Mouse (Mus musculus) liver (tissue): ENCODE measurements around the gene Cdh1.
A peak's percentile ranks its signal among the peaks of the same experiment; 100 is the strongest.

Source experiments
- DNase-seq: peaks from one replicate; pipeline ENCODE4 v3.0.0-alpha.2; 2020; ENCODE audit warnings: mixed read lengths

Gene Cdh1

GRCm38 (mm10) chr8:106674894-106675293 lies 71.7 kb downstream of the Cdh1 start:
- DNase-seq: no peak

GRCm38 (mm10) chr8:106682971-106683668 lies 80.0 kb downstream of the Cdh1 start, which contains the start of gene Tango6:
Gene Tango6, plus strand, starts transcription at chr8:106683068.
- peak; percentile 90 for DNase-seq

- DNase-seq: no peak
Measured at GRCm38 (mm10) chr8:106684387-106684786, 81.2 kb downstream of the Cdh1 start.

GRCm38 (mm10) chr8:106687479-106687878 lies 84.3 kb downstream of the Cdh1 start:
- DNase-seq: no peak

- no peak for DNase-seq
Measured at GRCm38 (mm10) chr8:106697748-106698248, 94.6 kb downstream of the Cdh1 start.

- DNase-seq: peak; percentile 67
Measured at GRCm38 (mm10) chr8:106699588-106699987, 96.4 kb downstream of the Cdh1 start.

GRCm38 (mm10) chr8:106700131-106700530 lies 97.0 kb downstream of the Cdh1 start:
- DNase-seq: no peak

GRCm38 (mm10) chr8:106701360-106701759 lies 98.2 kb downstream of the Cdh1 start:
- peak; percentile 12 for DNase-seq

- no peak for DNase-seq
Measured at GRCm38 (mm10) chr8:106704199-106704900, 101.2 kb downstream of the Cdh1 start.

- DNase-seq: peak; percentile 25
Measured at GRCm38 (mm10) chr8:106704901-106705321, 101.8 kb downstream of the Cdh1 start.

GRCm38 (mm10) chr8:106706194-106706593 lies 103.0 kb downstream of the Cdh1 start:
- no peak for DNase-seq

GRCm38 (mm10) chr8:106710002-106710401 lies 106.9 kb downstream of the Cdh1 start:
- no peak for DNase-seq

GRCm38 (mm10) chr8:106712487-106712886 lies 109.3 kb downstream of the Cdh1 start:
- DNase-seq: no peak

- no peak for DNase-seq
Measured at GRCm38 (mm10) chr8:106714297-106714696, 111.1 kb downstream of the Cdh1 start.

GRCm38 (mm10) chr8:106718091-106718500 lies 114.9 kb downstream of the Cdh1 start:
- DNase-seq: peak; percentile 62
